Mouse (Mus musculus) heart, postnatal 0 days (tissue): ENCODE results near the gene Hat1.

Experiments
- CTCF ChIP-seq: IDR thresholded peaks from 2 replicates; pipeline ENCODE4 v1.5.1; 2016; ENCODE audit warnings: antibody characterized with exemption, control low read depth, low read depth
- EP300 ChIP-seq: IDR thresholded peaks from 2 replicates; pipeline ENCODE4 v1.6.1; 2016; ENCODE audit warnings: antibody characterized with exemption, low read depth

DNA sequence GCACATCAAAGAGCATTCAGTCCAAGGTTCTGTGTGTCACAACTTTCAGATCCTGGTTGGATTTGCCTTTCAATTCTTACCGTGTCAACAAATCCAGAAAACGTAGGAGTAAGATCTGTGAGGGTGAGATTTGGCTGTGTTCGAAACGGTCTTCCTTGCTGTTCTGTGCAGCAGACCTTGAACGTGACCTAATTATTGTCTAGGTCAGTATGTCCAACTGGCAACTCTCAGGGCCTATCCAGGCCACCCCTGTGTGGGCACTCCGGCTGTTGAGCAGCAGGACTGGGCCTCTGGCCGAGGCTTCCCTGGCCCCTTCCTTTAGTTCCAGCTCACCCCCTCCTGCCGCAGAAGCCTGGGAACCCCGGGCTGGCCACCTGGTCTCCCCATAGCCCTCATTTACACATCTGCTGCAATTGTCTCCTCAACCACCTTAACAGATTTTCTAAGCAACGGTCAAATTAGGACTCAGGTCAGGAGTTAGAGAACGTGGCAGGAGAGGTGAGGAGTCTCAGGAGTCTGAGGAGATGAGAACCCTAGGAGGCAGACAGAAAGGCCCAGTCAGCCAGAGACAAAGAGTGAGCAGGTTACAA lies 78.2 kb downstream of the Hat1 start:
- TF ChIP-seq CTCF (no peak), EP300 (no peak)
